Mouse (Mus musculus) kidney, adult 2 months (tissue): Measurements from ENCODE around the gene Gsg1l. TPM values are rescaled to one million over a fixed set of nuclear protein-coding genes. Genes with fewer than 3 reads are reported as not detected.

Source experiments
- DNase-seq: peaks from one replicate; pipeline ENCODE4 v3.0.0; 2021
- H3K27ac ChIP-seq: fragments of 200-500 bp; 2 replicates; pipeline ENCODE4 v1.5.1; 2012; ENCODE audit warnings: low read depth, low read length, control low read depth, inconsistent platforms; ENCODE audit not compliant: insufficient read depth
- H3K27me3 ChIP-seq: fragments of 200-500 bp; replicated peaks from 2 replicates; pipeline ENCODE4 v1.6.1; 2012; ENCODE audit warnings: mild to moderate bottlenecking, moderate library complexity, low read length, inconsistent platforms; ENCODE audit not compliant: control insufficient read depth, insufficient read depth
- H3K36me3 ChIP-seq: fragments of 200-500 bp; 2 replicates; pipeline ENCODE4 v1.6.1; 2012; ENCODE audit warnings: mild to moderate bottlenecking, moderate library complexity, low read length, inconsistent platforms; ENCODE audit not compliant: control insufficient read depth, insufficient read depth
- H3K4me1 ChIP-seq: fragments of 200-500 bp; 2 replicates; pipeline ENCODE4 v1.6.1; 2011; ENCODE audit warnings: low read length; ENCODE audit not compliant: control insufficient read depth, insufficient read depth
- H3K4me3 ChIP-seq: fragments of 200-500 bp; 2 replicates; pipeline ENCODE4 v1.5.1; 2011; ENCODE audit warnings: mild to moderate bottlenecking, low read depth, low read length, control low read depth; ENCODE audit not compliant: insufficient read depth
- CTCF ChIP-seq: fragments of 200-500 bp; conservative IDR thresholded peaks from 2 replicates; pipeline ENCODE4 v1.5.1; 2011; ENCODE audit warnings: low read depth, mild to moderate bottlenecking, control low read depth, low read length, moderate library complexity, mixed read lengths; ENCODE audit not compliant: insufficient read depth, insufficient read length
- POLR2A ChIP-seq: fragments of 200-500 bp; IDR thresholded peaks from one replicate; pipeline ENCODE4 v1.6.1; 2011; ENCODE audit warnings: low read depth, low read length, control low read depth
- WGBS: fragments of 180-500 bp; shearing (Covaris S2); methylation state at CpG from one replicate; pipeline ENCODE4 v1.1.7; 2018; 5-methylcytosine and 5-hydroxymethylcytosine counted together
- polyA plus RNA-seq: library from polyadenylated mRNA; depleted of rRNA; stranded (reverse); fragments of >200 nt; gene quantifications from 2 replicates; pipeline ENCODE4 v1.2.3, GENCODE M21; 2012

The Gsg1l gene
- polyA plus RNA-seq, 1 experiment: 0.33 TPM

DNA sequence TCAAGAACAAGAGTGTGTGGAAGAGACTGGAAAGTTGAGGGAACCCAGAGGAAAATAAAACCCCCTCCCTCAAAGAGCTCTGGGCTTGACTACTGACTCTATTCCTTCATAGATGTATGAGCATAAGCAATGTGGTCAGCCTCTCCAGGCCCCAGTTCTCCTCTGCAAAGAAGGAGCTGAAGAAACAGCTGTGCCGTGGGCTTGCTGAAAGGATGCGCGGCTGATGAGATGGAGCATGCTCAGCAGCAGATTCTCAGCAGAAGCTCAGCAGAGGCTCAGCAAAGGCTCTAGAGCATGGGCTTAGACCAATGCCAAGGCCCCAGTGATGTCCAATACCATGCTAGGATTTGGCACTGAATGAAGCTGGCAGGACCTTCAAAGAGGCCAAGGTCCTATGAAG, 82.3 kb downstream of the Gsg1l start:
- TF ChIP-seq POLR2A (no peak), CTCF (no peak)
- no peak for DNase-seq
- H3K4me1 ChIP-seq: no peaks in the 10 kb centered on the region
- H3K36me3 ChIP-seq: no peaks in the 10 kb centered on the region
- no peaks in the 10 kb centered on the region for H3K27me3 ChIP-seq
- 92% methylated on average over 3 of the region's 3 CpGs for WGBS
- H3K27ac ChIP-seq: no peak overlapping the region
- H3K4me3 ChIP-seq: no peak overlapping the region

DNA sequence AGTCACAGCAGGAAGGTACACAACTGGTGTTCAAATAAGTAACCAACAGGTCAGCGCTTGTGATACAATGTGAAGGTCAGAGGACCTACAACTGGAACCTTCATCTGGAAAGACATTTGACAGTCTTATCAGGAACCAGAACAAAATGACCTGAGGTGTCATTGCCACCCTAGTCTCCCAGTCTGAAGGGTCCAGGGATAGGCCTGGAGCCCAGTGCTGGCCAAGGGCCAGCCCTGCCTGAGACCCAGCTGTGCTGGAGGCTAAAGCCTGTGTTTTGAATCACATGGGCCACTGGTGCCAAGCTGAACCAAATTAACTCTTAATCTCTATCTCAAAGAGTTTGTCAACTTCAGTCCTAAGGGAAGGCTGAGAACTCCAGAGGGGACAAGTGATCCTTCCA, 86.1 kb downstream of the Gsg1l start:
- no peaks in the 10 kb centered on the region for H3K27me3 ChIP-seq
- H3K4me3 ChIP-seq: no peak overlapping the region
- no peak for TF ChIP-seq POLR2A
- no peak for TF ChIP-seq CTCF
- H3K4me1 ChIP-seq: no peaks in the 10 kb centered on the region
- WGBS: 97% methylated on average over 1 of the region's 1 CpGs
- no peaks in the 10 kb centered on the region for H3K36me3 ChIP-seq
- DNase-seq: no peak
- no peak overlapping the region for H3K27ac ChIP-seq

DNA sequence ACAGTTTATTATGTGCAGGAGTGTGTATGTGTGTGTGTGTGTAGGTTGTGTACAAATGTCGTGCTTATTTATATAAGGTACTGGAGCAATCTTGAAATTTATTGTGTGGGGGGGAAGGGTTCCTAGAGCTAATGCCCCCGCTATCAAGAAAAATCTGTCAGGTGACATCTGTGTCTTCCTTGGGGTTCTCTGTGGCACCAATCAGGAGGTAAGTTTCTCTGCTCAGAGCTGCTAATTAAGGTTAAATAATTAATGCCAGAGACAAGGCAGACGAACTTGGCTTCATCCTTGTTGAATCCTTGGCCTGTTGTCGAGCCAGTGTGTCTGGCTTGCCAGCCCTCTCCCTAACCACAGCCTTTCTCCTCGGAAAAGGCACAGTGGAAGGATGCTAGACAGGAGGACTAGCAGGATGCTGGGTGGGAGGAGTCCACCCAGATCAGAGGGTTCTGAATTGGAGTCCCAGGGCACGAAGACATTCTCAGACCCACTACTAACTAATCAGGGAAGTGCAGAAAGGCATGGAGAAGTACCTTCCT, 89.8 kb downstream of the Gsg1l start:
- H3K4me1 ChIP-seq: no peaks in the 10 kb centered on the region
- 67% methylated on average over 6 of the region's 6 CpGs for WGBS
- H3K27me3 ChIP-seq: no peaks in the 10 kb centered on the region
- H3K27ac ChIP-seq: no peak overlapping the region
- no peak for DNase-seq
- H3K4me3 ChIP-seq: no peak overlapping the region
- TF ChIP-seq CTCF (no peak), POLR2A (no peak)
- H3K36me3 ChIP-seq: no peaks in the 10 kb centered on the region

DNA sequence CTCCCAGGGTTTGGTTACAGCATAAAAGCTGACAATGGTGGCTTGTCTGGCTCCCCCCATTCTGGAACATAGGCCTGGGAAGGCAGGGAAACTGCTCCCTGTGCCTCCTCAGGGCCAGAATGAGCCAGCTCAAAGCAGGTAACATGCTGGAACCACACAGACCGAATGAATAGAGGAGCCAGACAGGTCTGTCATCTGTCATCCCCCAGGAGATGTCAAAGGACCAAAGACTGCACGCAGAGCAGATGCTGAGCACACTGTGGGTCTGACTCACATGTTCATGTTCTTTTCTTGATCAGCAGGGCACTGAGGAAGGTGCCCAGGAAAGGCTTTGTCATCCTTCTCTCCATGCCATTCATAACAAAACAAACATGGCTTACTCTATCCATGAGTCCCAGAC, 90.4 kb downstream of the Gsg1l start:
- no peak for DNase-seq
- H3K27me3 ChIP-seq: no peaks in the 10 kb centered on the region
- WGBS: 64% methylated on average over 2 of the region's 2 CpGs
- no peaks in the 10 kb centered on the region for H3K4me1 ChIP-seq
- no peak overlapping the region for H3K4me3 ChIP-seq
- no peak for TF ChIP-seq POLR2A
- TF ChIP-seq CTCF: no peak
- H3K27ac ChIP-seq: no peak overlapping the region
- H3K36me3 ChIP-seq: no peaks in the 10 kb centered on the region

- H3K27ac ChIP-seq: no peak overlapping the region
- no peak for TF ChIP-seq CTCF
- TF ChIP-seq POLR2A: no peak
- peak; percentile 75 for DNase-seq
- H3K4me1 ChIP-seq: no peaks in the 10 kb centered on the region
- no peaks in the 10 kb centered on the region for H3K36me3 ChIP-seq
- no peak overlapping the region for H3K4me3 ChIP-seq
- WGBS: 33% methylated on average over 7 of the region's 7 CpGs
- no peaks in the 10 kb centered on the region for H3K27me3 ChIP-seq
These were observed 92.2 kb downstream of the Gsg1l start for GRCm38 (mm10) chr7:125989969-125990368.

DNA sequence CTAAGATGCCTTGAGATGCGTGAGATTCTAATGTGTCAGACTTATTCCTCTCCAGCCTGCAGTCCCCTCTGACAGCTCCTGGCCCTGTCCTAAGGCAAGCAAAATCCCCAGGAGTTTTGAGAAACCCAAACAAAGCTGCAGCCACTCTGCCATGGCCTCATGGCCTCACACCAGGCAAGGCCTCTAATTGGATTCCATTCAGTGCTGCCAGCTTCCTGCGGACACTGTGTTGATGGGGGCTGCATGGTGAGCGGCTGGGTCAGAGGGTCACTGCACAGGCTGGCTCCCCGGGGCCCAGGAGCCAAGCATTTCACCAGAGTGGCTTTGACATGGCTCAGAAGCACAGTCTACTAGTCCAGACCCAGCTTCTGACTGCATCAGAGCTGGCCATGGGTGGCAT, 92.7 kb downstream of the Gsg1l start:
- Histone ChIP-seq H3K4me3 (no peak overlapping the region), H3K27me3 (no peaks in the 10 kb centered on the region), H3K36me3 (no peaks in the 10 kb centered on the region), H3K27ac (no peak overlapping the region), H3K4me1 (no peaks in the 10 kb centered on the region)
- TF ChIP-seq POLR2A (no peak), CTCF (no peak)
- no peak for DNase-seq
- WGBS: 51% methylated on average over 4 of the region's 4 CpGs

DNA sequence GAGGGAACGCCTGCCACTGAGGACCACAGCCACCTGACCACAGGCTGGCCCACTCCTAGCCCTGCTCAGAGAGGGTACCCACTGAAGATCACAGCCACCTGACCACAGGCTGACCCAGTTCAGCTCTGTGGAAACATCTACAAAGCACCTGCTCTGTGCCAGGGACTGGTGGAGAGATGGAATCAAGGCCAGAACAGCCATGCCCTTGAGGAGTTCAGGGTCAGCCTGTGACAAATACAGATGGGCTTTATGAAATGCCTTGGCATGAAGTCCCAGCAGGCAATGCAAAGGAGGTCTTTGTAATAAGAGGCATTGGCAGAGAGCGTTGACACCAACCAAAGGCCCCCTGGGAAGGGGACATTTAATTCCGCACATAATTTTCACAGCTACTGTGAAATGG, 93.9 kb downstream of the Gsg1l start:
- no peak for DNase-seq
- H3K36me3 ChIP-seq: no peaks in the 10 kb centered on the region
- H3K27me3 ChIP-seq: no peaks in the 10 kb centered on the region
- H3K4me1 ChIP-seq: no peaks in the 10 kb centered on the region
- TF ChIP-seq CTCF: no peak
- TF ChIP-seq POLR2A: no peak
- no peak overlapping the region for H3K4me3 ChIP-seq
- H3K27ac ChIP-seq: no peak overlapping the region
- WGBS: 95% methylated on average over 3 of the region's 3 CpGs
